Mouse (Mus musculus): ENCODE data around the gene Nfib. TPM values are rescaled to one million over a fixed set of nuclear protein-coding genes. Genes with fewer than 3 reads are reported as not detected.

Gene Nfib
- total and polyA plus RNA-seq, 2 experiments: 16.4 to 50.0 TPM

DNA sequence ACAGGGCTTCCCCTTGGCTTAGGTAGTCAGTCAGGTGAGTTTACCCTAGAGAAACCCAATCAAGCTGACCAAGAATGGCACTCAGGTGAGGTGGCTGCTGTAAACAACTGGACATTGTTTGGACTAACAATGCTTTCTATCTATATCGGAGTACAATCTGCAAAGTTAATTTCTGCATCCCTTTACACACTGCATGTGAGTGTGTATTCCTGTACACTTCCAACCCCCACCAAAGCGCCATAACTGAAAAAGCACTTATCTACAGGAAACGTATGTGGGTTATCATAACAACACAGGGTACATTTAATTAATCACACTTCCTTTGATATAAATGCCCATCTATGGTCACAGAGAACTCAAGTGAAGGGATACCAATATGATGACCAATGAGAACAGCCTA lies 346.4 kb downstream of the Nfib start:
- Histone ChIP-seq H3K27me3 (ENCODE audit: control insufficient read depth, insufficient read depth, low read length) (no peaks in the 10 kb centered on the region), H3K79me2 (ENCODE audit: control insufficient read depth, insufficient read depth, low read length) (peaks cover 22% of the 10 kb centered on the region; the same call in 1 of the 2 replicates), H3K4me3 (ENCODE audit: insufficient read depth, low read depth, low read length) (no peak overlapping the region), H3K9ac (ENCODE audit: low read depth, low read length) (no peak overlapping the region), H3K4me1 (ENCODE audit: control insufficient read depth, insufficient read depth, low read length) (peaks cover 8% of the 10 kb centered on the region), H3K36me3 (ENCODE audit: control insufficient read depth, insufficient read depth, low read length) (peaks cover 12% of the 10 kb centered on the region), H3K27ac (replicated peaks; ENCODE audit: insufficient read depth, low read depth, low read length) (0 out of 2 replicates have a peak overlapping the region, but pooled peaks have one; percentile 29)
- TF ChIP-seq CTCF (IDR thresholded peaks at IDR 0.05; ENCODE audit: low read depth, low read length) (no peak), POLR2A (IDR thresholded peaks at IDR 0.05; ENCODE audit: extremely low read depth, insufficient read depth, low read length) (no peak)
- DNase-seq (ENCODE audit: extremely low read depth, low read depth, low spot score): no peak
- 74% methylated on average over 3 of the region's 3 CpGs for WGBS

DNA sequence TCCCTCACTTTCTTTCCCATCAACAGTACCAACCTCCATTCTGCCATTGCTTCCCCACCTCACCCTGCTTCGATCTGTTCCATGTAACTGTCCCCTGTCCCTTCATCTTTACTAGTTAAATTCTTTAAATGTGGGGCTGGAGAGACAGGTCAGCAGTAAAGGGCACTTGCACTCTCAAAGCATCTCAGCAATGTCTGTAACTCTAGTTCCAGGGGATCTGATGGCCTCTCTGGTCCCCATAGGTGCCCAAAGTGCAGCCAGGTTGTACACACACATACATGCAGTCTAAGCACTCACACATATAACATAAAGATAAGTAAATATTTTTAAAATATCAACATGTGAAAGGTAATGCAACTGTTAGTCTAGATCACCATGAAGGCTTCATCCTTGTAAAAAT lies 356.5 kb downstream of the Nfib start:
- WGBS: 97% methylated on average over 1 of the region's 1 CpGs
- H3K4me3 ChIP-seq (ENCODE audit: insufficient read depth, low read depth, low read length): no peak overlapping the region
- H3K9ac ChIP-seq (ENCODE audit: low read depth, low read length): no peak overlapping the region
- no peak overlapping the region for H3K27ac ChIP-seq (replicated peaks; ENCODE audit: insufficient read depth, low read depth, low read length)
- no peaks in the 10 kb centered on the region for H3K27me3 ChIP-seq (ENCODE audit: control insufficient read depth, insufficient read depth, low read length)
- H3K79me2 ChIP-seq (ENCODE audit: control insufficient read depth, insufficient read depth, low read length): peaks cover 6% of the 10 kb centered on the region; the same call in 1 of the 2 replicates
- TF ChIP-seq CTCF (IDR thresholded peaks at IDR 0.05; ENCODE audit: low read depth, low read length): no peak
- TF ChIP-seq POLR2A (IDR thresholded peaks at IDR 0.05; ENCODE audit: extremely low read depth, insufficient read depth, low read length): no peak
- peaks cover 35% of the 10 kb centered on the region for H3K36me3 ChIP-seq (ENCODE audit: control insufficient read depth, insufficient read depth, low read length)
- peaks cover 4% of the 10 kb centered on the region; the same call in 1 of the 2 replicates for H3K4me1 ChIP-seq (ENCODE audit: control insufficient read depth, insufficient read depth, low read length)
- no peak for DNase-seq (ENCODE audit: extremely low read depth, low read depth, low spot score)

DNA sequence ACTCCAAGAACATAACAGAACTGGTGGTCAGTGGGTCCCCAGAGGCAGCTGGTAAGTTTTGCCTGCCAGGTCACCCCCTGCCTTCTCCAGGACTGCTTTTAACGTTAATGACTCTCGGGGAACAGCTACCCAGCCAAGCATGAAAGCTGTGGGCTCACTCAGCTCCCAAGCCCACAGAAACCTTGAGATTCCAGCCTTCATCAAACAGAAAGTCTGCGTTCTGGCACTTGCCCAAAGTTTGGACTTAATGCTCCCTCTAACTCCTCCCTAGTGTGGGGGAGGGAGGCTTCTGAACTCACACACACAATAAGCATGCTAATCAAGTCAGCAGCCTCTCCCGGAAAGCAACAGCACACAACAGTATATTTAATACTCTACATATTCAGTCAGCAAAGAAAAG lies 360.8 kb downstream of the Nfib start:
- H3K27ac ChIP-seq (replicated peaks; ENCODE audit: insufficient read depth, low read depth, low read length): no peak overlapping the region
- TF ChIP-seq CTCF (IDR thresholded peaks at IDR 0.05; ENCODE audit: low read depth, low read length) (no peak), POLR2A (IDR thresholded peaks at IDR 0.05; ENCODE audit: extremely low read depth, insufficient read depth, low read length) (no peak)
- WGBS: 35% methylated on average over 4 of the region's 4 CpGs
- H3K36me3 ChIP-seq (ENCODE audit: control insufficient read depth, insufficient read depth, low read length): peaks cover 18% of the 10 kb centered on the region
- no peak overlapping the region for H3K9ac ChIP-seq (ENCODE audit: low read depth, low read length)
- H3K4me3 ChIP-seq (ENCODE audit: insufficient read depth, low read depth, low read length): no peak overlapping the region
- peaks cover 4% of the 10 kb centered on the region; the same call in 1 of the 2 replicates for H3K4me1 ChIP-seq (ENCODE audit: control insufficient read depth, insufficient read depth, low read length)
- H3K79me2 ChIP-seq (ENCODE audit: control insufficient read depth, insufficient read depth, low read length): peaks cover 6% of the 10 kb centered on the region; the same call in 1 of the 2 replicates
- H3K27me3 ChIP-seq (ENCODE audit: control insufficient read depth, insufficient read depth, low read length): no peaks in the 10 kb centered on the region
- DNase-seq (ENCODE audit: extremely low read depth, low read depth, low spot score): peak; percentile 33

DNA sequence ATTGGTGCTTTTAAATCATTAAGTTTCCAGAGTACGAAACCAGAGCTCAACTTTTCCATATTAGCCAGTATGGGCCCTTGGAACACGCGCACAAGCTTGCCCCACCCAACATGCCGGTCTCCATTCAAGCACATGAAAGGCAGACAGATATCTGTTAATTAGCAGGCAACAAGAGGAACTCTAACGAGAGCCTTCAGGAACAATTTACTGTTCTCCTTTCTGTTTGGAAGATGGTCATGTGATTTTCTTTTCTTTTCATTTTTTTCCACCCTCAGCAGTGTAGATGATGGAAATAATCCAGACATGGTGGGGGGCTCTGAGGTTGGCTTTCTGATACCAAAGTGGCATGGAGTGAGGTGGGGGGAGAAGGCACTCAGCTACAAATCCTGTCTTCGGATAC lies 361.3 kb downstream of the Nfib start:
- no peak overlapping the region for H3K27ac ChIP-seq (replicated peaks; ENCODE audit: insufficient read depth, low read depth, low read length)
- DNase-seq (ENCODE audit: extremely low read depth, low read depth, low spot score): no peak
- TF ChIP-seq POLR2A (IDR thresholded peaks at IDR 0.05; ENCODE audit: extremely low read depth, insufficient read depth, low read length) (no peak), CTCF (IDR thresholded peaks at IDR 0.05; ENCODE audit: low read depth, low read length) (no peak)
- 86% methylated on average over 6 of the region's 6 CpGs for WGBS
- peaks cover 15% of the 10 kb centered on the region for H3K36me3 ChIP-seq (ENCODE audit: control insufficient read depth, insufficient read depth, low read length)
- no peak overlapping the region for H3K4me3 ChIP-seq (ENCODE audit: insufficient read depth, low read depth, low read length)
- no peak overlapping the region for H3K9ac ChIP-seq (ENCODE audit: low read depth, low read length)
- H3K79me2 ChIP-seq (ENCODE audit: control insufficient read depth, insufficient read depth, low read length): peaks cover 6% of the 10 kb centered on the region; the same call in 1 of the 2 replicates
- H3K4me1 ChIP-seq (ENCODE audit: control insufficient read depth, insufficient read depth, low read length): peaks cover 4% of the 10 kb centered on the region; the same call in 1 of the 2 replicates
- no peaks in the 10 kb centered on the region for H3K27me3 ChIP-seq (ENCODE audit: control insufficient read depth, insufficient read depth, low read length)

DNA sequence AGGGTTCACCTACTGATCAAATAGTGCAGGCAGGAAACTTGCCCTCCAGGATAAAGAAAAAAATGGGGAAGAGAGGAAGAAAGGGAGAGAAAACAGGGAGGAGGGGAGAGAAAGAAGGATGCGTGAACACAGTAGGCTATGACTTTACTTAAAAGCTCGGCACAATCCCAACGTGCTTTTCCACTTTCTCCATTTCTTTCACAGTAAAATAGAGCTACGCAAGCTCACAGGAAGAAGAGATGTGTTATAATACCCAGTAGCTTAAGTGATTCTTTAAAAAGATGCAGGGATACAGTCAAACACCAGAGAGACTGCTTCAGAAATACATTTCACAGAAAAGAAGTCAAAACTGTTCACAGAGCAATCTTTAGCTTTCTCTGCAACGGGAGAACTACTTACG lies 366.6 kb downstream of the Nfib start:
- Histone ChIP-seq H3K27me3 (ENCODE audit: control insufficient read depth, insufficient read depth, low read length) (no peaks in the 10 kb centered on the region), H3K79me2 (ENCODE audit: control insufficient read depth, insufficient read depth, low read length) (peaks cover 10% of the 10 kb centered on the region; the same call in 1 of the 2 replicates), H3K27ac (replicated peaks; ENCODE audit: insufficient read depth, low read depth, low read length) (no peak overlapping the region), H3K9ac (ENCODE audit: low read depth, low read length) (no peak overlapping the region), H3K36me3 (ENCODE audit: control insufficient read depth, insufficient read depth, low read length) (peaks cover 5% of the 10 kb centered on the region), H3K4me1 (ENCODE audit: control insufficient read depth, insufficient read depth, low read length) (no peaks in the 10 kb centered on the region), H3K4me3 (ENCODE audit: insufficient read depth, low read depth, low read length) (no peak overlapping the region)
- no peak for TF ChIP-seq CTCF (IDR thresholded peaks at IDR 0.05; ENCODE audit: low read depth, low read length)
- TF ChIP-seq POLR2A (IDR thresholded peaks at IDR 0.05; ENCODE audit: extremely low read depth, insufficient read depth, low read length): no peak
- DNase-seq (ENCODE audit: extremely low read depth, low read depth, low spot score): no peak
- 88% methylated on average over 6 of the region's 6 CpGs for WGBS

DNA sequence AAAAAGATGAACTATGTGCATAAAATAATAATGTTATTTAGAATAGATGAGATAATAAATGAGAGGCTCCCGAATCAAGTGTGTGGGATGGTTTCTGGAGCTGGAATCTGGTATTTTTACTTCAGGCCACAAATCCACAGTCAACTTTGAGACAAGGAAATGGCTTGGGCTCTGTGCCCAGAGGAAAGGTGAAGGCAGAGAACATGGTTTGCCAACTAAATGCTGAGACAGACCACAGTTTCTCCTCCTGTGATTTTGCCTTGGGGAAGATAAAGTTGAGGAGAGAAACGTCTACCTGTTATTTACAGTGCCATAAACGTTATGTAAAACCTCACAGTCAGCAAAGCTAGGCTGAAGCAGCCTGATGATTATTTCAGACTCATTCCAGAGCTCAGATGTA lies 367.1 kb downstream of the Nfib start:
- TF ChIP-seq CTCF (IDR thresholded peaks at IDR 0.05; ENCODE audit: low read depth, low read length) (no peak), POLR2A (IDR thresholded peaks at IDR 0.05; ENCODE audit: extremely low read depth, insufficient read depth, low read length) (no peak)
- 54% methylated on average over 3 of the region's 3 CpGs for WGBS
- H3K9ac ChIP-seq (ENCODE audit: low read depth, low read length): no peak overlapping the region
- H3K27ac ChIP-seq (replicated peaks; ENCODE audit: insufficient read depth, low read depth, low read length): no peak overlapping the region
- no peaks in the 10 kb centered on the region for H3K4me1 ChIP-seq (ENCODE audit: control insufficient read depth, insufficient read depth, low read length)
- peaks cover 10% of the 10 kb centered on the region; the same call in 1 of the 2 replicates for H3K79me2 ChIP-seq (ENCODE audit: control insufficient read depth, insufficient read depth, low read length)
- DNase-seq (ENCODE audit: extremely low read depth, low read depth, low spot score): no peak
- H3K4me3 ChIP-seq (ENCODE audit: insufficient read depth, low read depth, low read length): no peak overlapping the region
- H3K36me3 ChIP-seq (ENCODE audit: control insufficient read depth, insufficient read depth, low read length): peaks cover 5% of the 10 kb centered on the region
- H3K27me3 ChIP-seq (ENCODE audit: control insufficient read depth, insufficient read depth, low read length): no peaks in the 10 kb centered on the region

All from liver, adult 2 months (tissue).